Mouse (Mus musculus) retina, embryonic 14.5 days (tissue): ENCODE measurements at regions not wholly inside any gene's neighbourhood (a gene's known extent, or its start where the extent isn't known, plus 50 kb on each side); places are given as distances from the start of the nearest gene placed in this dataset.

ENCODE experiments used
- DNase-seq: peaks from one replicate; pipeline ENCODE4 v3.0.0-alpha.2; 2015; ENCODE audit warnings: low spot score

GRCm38 (mm10) chr10:109180527-109180926 is 169.7 kb upstream of the Syt1 start:
- DNase-seq = no peak

- DNase-seq = no peak
Measured at GRCm38 (mm10) chr10:109160730-109161129, 149.9 kb upstream of the Syt1 start.

GRCm38 (mm10) chr10:109155768-109156167 is 145.0 kb upstream of the Syt1 start:
- no peak for DNase-seq

DNA sequence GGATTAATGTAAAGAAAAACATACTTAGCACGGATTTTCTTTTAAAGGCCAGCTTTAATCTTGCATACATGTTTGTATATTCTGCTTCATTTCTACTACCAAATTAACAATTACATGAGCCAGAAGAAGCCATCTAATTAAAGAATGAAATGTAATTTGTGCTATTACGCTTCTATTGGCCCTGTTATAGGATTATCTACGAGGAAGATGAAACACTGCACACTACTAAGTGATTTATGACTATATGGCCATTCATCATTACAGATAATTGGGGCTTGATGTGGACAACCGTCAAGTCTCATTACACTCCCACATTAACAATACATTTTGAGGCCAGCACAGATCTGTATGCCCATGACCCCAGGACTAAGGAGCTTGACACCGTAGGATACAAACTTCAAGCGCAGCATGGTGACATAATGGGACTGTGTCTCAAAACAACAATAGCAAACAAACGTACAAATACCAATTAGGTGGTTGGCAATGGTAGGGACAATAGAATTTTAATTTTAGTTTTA is 129.7 kb upstream of the Syt1 start:
- DNase-seq = peak; percentile 77

DNA sequence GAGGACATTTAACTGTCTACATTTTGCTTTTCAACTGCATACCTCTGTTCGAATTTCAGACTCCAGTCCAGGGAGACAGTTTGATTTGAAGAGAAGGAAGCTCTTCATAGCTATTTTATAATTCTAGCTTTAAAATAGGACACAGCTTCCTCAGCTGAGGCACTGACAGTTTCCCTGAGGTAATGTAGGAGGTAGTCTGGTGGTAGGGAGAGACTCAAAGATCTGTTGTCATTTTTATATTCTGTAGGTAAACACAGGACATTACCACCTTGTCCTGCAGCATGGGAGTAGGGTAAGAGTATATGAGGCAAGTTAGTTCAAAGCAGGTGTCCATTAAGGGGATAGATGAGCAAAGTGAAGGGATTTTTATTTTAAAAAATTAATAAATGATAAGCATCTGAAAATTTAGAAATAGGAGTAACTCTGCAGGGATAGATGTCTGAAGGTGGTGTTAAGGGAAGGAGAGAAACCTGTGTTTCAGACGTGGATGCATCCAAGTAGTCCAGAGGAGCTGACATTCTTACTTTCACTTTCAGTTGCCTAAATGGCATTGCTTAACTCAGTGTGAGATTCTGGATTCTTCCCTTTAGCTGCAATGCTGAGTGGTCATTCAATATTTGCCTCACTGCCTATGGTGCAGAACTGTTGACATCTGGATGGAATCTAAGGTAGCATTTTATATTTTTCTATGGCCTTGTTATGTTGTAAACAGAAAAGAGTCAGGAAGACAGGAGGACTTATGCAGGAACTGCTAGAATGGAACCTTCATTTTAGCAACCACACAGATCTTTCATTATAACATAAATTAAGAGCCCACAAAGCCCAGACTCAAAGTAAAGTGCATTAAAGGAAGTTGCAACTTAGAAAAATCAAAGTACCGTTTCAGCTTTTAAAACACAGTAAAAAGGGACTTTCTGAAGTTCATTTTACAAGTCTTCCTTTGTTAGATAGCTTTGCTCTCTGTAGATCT is 126.3 kb upstream of the Syt1 start:
- DNase-seq = no peak

DNA sequence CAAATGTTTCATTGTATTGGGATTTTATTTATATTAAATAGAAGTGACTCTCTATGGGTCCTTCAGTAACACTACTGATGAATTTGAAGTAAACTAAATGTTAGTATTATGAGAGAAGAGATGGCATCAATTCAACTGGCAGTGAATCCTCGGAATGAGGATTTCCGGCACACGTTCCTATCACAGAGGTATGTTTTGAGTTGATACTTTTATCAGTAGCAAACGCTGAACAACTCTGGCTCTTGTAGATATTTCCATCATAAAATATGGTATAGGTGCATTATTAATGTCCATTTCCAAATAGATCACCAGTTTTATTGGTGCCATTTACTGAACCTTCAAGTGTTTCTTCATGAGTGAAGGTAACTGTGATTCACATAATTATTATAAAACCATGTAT is 123.7 kb upstream of the Syt1 start:
- no peak for DNase-seq

- DNase-seq = no peak
Measured at GRCm38 (mm10) chr10:109132091-109132573, 121.3 kb upstream of the Syt1 start.

DNA sequence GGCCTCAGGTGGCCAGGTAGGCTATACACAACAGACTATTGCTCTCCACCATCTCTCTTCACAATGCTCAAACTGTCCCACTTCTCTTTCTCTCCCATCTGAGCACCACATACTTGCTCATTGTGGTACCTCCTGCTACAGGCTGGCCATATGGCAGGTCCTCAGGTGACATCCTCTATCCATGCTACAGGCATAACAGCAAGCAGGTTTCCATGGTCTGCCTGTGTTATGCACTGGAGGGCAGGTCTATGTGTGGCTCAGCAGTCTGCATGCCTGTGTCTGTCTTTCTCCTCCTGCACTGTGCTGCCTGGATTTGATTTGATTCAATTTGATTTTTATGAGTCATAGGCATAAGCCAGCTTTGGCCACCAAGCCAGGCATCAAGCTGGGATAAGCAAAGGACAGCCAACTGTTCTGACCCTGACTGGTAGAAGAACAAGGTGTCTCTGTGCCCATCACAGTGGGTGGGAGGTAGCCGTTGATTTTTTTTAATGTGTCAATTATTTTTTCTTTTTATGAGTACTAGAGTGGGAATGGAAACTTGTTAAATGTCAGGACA is 118.8 kb upstream of the Syt1 start:
- DNase-seq = no peak

DNA sequence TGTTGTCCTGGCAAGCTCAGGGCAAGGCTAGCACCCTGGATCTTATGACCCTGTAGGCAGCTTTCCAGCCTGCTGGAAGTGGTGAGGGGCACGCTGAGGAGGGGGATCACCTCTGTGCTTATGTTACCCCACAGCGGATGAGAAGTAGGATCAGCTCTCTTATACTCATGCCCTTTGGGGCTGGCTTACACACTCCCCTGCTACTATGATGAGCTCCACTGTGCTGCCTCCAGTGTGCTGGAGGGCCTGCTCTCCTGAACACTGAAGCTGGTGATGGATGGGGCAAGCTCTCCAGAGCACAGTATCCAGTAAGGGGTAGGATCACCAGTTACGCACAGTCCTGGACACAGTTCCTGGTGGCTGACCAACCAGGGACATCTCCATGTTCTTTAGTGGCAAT is 118.3 kb upstream of the Syt1 start:
- DNase-seq = no peak

DNA sequence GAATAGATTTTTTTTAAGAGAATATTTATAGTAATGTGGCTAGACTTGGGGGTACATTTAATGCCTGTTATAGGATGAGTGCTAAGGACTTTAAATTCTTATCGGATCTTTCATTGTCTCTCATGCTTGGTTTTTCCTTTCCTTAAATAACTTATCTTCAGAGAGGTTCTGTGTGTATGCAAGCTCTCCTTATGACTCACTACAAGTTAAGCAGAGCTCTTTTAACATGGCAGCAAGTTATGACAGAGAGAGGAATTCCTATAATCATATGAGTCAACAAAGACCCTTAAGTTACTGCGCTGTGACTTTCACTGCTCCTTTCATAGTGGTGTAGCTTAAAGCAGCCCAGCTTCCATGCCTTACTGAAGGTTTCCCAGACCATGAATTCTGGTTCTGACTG is 115.9 kb upstream of the Syt1 start:
- DNase-seq = no peak

- DNase-seq = no peak
Measured at GRCm38 (mm10) chr10:109117143-109117542, 106.4 kb upstream of the Syt1 start.

- DNase-seq = no peak
Measured at GRCm38 (mm10) chr10:109115013-109115627, 104.3 kb upstream of the Syt1 start.

- no peak for DNase-seq
Measured at GRCm38 (mm10) chr10:109105781-109106180, 95.0 kb upstream of the Syt1 start.

DNA sequence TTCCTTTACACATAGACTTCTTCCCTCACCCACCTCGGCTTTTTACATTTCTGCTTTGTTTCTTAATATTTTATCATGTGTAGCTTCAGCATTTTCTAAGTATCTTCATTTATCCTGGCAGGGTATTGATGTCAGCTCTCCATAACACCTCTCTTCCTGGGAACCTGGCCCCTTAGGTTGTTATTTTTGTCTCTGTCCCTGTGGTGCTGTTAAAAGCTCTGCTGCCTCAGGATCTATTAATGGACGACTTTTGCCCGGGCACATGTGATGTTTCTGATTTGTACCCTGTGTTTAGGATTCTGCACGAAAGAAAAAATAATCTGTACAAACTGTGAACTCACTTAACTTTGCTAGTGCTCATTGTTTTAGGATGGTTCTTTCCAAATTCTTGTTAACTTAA is 81.4 kb upstream of the Syt1 start:
- no peak for DNase-seq

GRCm38 (mm10) chr10:109079773-109080172 is 69.0 kb upstream of the Syt1 start:
- DNase-seq = no peak

GRCm38 (mm10) chr10:109074218-109074617 is 63.4 kb upstream of the Syt1 start:
- DNase-seq = no peak
